Mouse (Mus musculus) CH12.LX (cell line): ENCODE measurements around the gene Plpp1. TPM values are rescaled to one million over a fixed set of nuclear protein-coding genes. Genes with fewer than 3 reads are reported as not detected.

Experiments
- DNase-seq: peaks from one replicate; pipeline ENCODE4 v3.0.0-alpha.2; 2013; ENCODE audit errors: extremely low read depth
- H3K27ac ChIP-seq: 2 replicates; pipeline ENCODE4 v1.5.1; 2012; ENCODE audit warnings: low read depth, mild to moderate bottlenecking, control low read depth, moderate library complexity; ENCODE audit not compliant: insufficient read depth
- H3K27me3 ChIP-seq: replicated peaks from 2 replicates; pipeline ENCODE3; 2012; ENCODE audit warnings: inconsistent platforms
- H3K36me3 ChIP-seq, 2 experiments: replicated peaks in 1 of 2; 2 replicates each; pipeline versions ENCODE3 to v1.6.1; 2012; ENCODE audit warnings: inconsistent platforms in 1 of 2, low read length in 1 of 2, mild to moderate bottlenecking in 1 of 2, mixed read lengths in 1 of 2, moderate library complexity in 1 of 2; ENCODE audit not compliant: control insufficient read depth in 1 of 2, insufficient read depth in 1 of 2
- H3K4me1 ChIP-seq, 2 experiments: 2 replicates each; pipeline ENCODE4 v1.6.1; 2012; ENCODE audit warnings: inconsistent platforms in 1 of 2, moderate library complexity in 1 of 2; ENCODE audit not compliant: insufficient read depth in 2 of 2, control insufficient read depth in 1 of 2
- H3K4me2 ChIP-seq: 2 replicates; pipeline ENCODE4 v1.6.1; 2012; ENCODE audit warnings: low read depth, mild to moderate bottlenecking, control low read depth; ENCODE audit not compliant: poor library complexity, insufficient read depth, severe bottlenecking
- H3K4me3 ChIP-seq, 3 experiments: fragments of 150-350 bp in 1 of 3; sonication (generic) in 1 of 3; replicated peaks in 1 of 3; 2 replicates each; pipeline versions ENCODE3 to v1.5.1; 2011 to 2012; ENCODE audit warnings: low read depth in 2 of 3, low read length in 2 of 3, mild to moderate bottlenecking in 2 of 3, moderate library complexity in 2 of 3, control low read depth in 1 of 3, improper control_type of control experiment in 1 of 3, inconsistent platforms in 1 of 3, mixed read lengths in 1 of 3; ENCODE audit not compliant: poor library complexity in 1 of 3
- H3K79me2 ChIP-seq: replicated peaks from 2 replicates; pipeline ENCODE4 v1.6.1; 2012; ENCODE audit warnings: mild to moderate bottlenecking, moderate library complexity; ENCODE audit not compliant: control insufficient read depth, poor library complexity, insufficient read depth, severe bottlenecking; ENCODE audit errors: extremely low read depth
- H3K9ac ChIP-seq: 2 replicates; pipeline ENCODE4 v1.6.1; 2012; ENCODE audit warnings: low read depth, mild to moderate bottlenecking, control low read depth, moderate library complexity; ENCODE audit not compliant: insufficient read depth
- H3K9me3 ChIP-seq: replicated peaks from 2 replicates; pipeline ENCODE3; 2012; ENCODE audit warnings: low read length, inconsistent platforms, mixed read lengths
- BHLHE40 ChIP-seq: IDR thresholded peaks from 2 replicates; pipeline ENCODE4 v1.6.1; 2011; ENCODE audit warnings: mild to moderate bottlenecking, low read depth, low read length, improper control_type of control experiment
- CHD1 ChIP-seq: IDR thresholded peaks from 2 replicates; pipeline ENCODE4 v1.6.1; 2012; ENCODE audit warnings: low read depth, low read length, improper control_type of control experiment, inconsistent platforms
- CTCF ChIP-seq, 2 experiments: IDR thresholded peaks in 1 of 2; conservative IDR thresholded peaks in 1 of 2; 2 replicates each; pipeline ENCODE4 v1.5.1; 2011 to 2012; ENCODE audit warnings: low read depth in 2 of 2, low read length in 2 of 2, improper control_type of control experiment in 1 of 2, inconsistent platforms in 1 of 2, mild to moderate bottlenecking in 1 of 2, moderate library complexity in 1 of 2
- ELF1 ChIP-seq: IDR thresholded peaks from 2 replicates; pipeline ENCODE4 v1.6.1; 2014; ENCODE audit warnings: low read depth, mild to moderate bottlenecking, inconsistent platforms, low read length, improper control_type of control experiment
- ETS1 ChIP-seq: conservative IDR thresholded peaks from 2 replicates; pipeline ENCODE4 v1.6.1; 2012; ENCODE audit warnings: low read depth, mild to moderate bottlenecking, inconsistent platforms, low read length, improper control_type of control experiment, moderate library complexity
- GABPA ChIP-seq: IDR thresholded peaks from 2 replicates; pipeline ENCODE4 v1.6.1; 2012; ENCODE audit warnings: low read depth, low read length, improper control_type of control experiment, inconsistent platforms; ENCODE audit not compliant: insufficient replicate concordance
- JUN ChIP-seq: IDR thresholded peaks from 2 replicates; pipeline ENCODE4 v1.6.1; 2011; ENCODE audit warnings: low read depth, mild to moderate bottlenecking, low read length, improper control_type of control experiment, moderate library complexity; ENCODE audit not compliant: insufficient read depth
- JUND ChIP-seq: conservative IDR thresholded peaks from 2 replicates; pipeline ENCODE4 v1.6.1; 2011; ENCODE audit warnings: low read depth, low read length, improper control_type of control experiment
- KAT2A ChIP-seq: IDR thresholded peaks from 2 replicates; pipeline ENCODE4 v1.6.1; 2012; ENCODE audit warnings: low read length, improper control_type of control experiment, inconsistent platforms; ENCODE audit not compliant: insufficient replicate concordance
- MAX ChIP-seq: IDR thresholded peaks from 2 replicates; pipeline ENCODE4 v1.6.1; 2011; ENCODE audit warnings: low read length, improper control_type of control experiment
- MEF2A ChIP-seq: IDR thresholded peaks from 2 replicates; pipeline ENCODE4 v1.6.1; 2014; ENCODE audit warnings: low read depth, mild to moderate bottlenecking, inconsistent platforms, low read length, improper control_type of control experiment, borderline replicate concordance
- RAD21 ChIP-seq: IDR thresholded peaks from 2 replicates; pipeline ENCODE4 v1.6.1; 2011; ENCODE audit warnings: low read depth, mild to moderate bottlenecking, low read length, improper control_type of control experiment, moderate library complexity
- RCOR1 ChIP-seq: conservative IDR thresholded peaks from 2 replicates; pipeline ENCODE4 v1.6.1; 2012; ENCODE audit warnings: low read depth, mild to moderate bottlenecking, inconsistent platforms, low read length, improper control_type of control experiment
- SIN3A ChIP-seq: IDR thresholded peaks from 2 replicates; pipeline ENCODE4 v1.6.1; 2012; ENCODE audit warnings: low read length, improper control_type of control experiment, inconsistent platforms
- TBP ChIP-seq: conservative IDR thresholded peaks from 2 replicates; pipeline ENCODE4 v1.6.1; 2011; ENCODE audit warnings: low read depth, low read length, improper control_type of control experiment
- USF2 ChIP-seq: conservative IDR thresholded peaks from 2 replicates; pipeline ENCODE4 v1.6.1; 2011; ENCODE audit warnings: low read depth, low read length, improper control_type of control experiment
- ZC3H11A ChIP-seq: IDR thresholded peaks from 2 replicates; pipeline ENCODE4 v1.6.1; 2012; ENCODE audit warnings: low read depth, mild to moderate bottlenecking, inconsistent platforms, low read length, improper control_type of control experiment
- ZKSCAN1 ChIP-seq: IDR thresholded peaks from 2 replicates; pipeline ENCODE4 v1.6.1; 2012; ENCODE audit warnings: low read depth, inconsistent platforms, low read length, improper control_type of control experiment, borderline replicate concordance
- ZNF384 ChIP-seq: IDR thresholded peaks from 2 replicates; pipeline ENCODE4 v1.6.1; 2012; ENCODE audit warnings: low read depth, low read length, improper control_type of control experiment, inconsistent platforms
- dilution Hi-C: fragments of 300-500 bp; cut with MboI; formaldehyde crosslinking; loops from 2 replicates; pipeline ENCODE4 v1.14.3; 2020; ENCODE audit warnings: low sequenced_read_pairs; ENCODE audit not compliant: extremely low pct_unique_long_range_greater_than_20kb, extremely low pct_ligation_motif_present
- in situ Hi-C: fragments of 300-500 bp; cut with MboI; formaldehyde crosslinking; loops from 3 replicates; pipeline ENCODE4 v1.14.3; 2019; ENCODE audit warnings: low sequenced_read_pairs, low pct_ligation_motif_present, low pct_unique_long_range_greater_than_20kb, mixed read lengths
- polyA plus RNA-seq: library from polyadenylated mRNA; unstranded; fragments of >175 nt; gene quantifications from 2 replicates; pipeline ENCODE4 v1.2.1, GENCODE M21; 2012; ENCODE audit warnings: low read depth; ENCODE audit not compliant: insufficient read length
- total RNA-seq, 2 experiments: library from RNA; depleted of rRNA; stranded (reverse); fragments of 300-350 nt in 1 of 2; fragments of >200 nt in 1 of 2; gene quantifications; 2 replicates each; pipeline ENCODE4 v1.2.3; 2012 to 2014

Plpp1 gene
- total and polyA plus RNA-seq, 3 experiments: 50.2 to 90.9 (median 67.6) TPM

- H3K79me2 ChIP-seq: no peaks in the 10 kb centered on the region
- no peak for DNase-seq
- 0 out of 4 replicates have a peak, but pooled peaks cover 0 to 4% of the 10 kb centered on the region in 2 experiments for H3K4me1 ChIP-seq
- in situ Hi-C loops: no loop called here
- no peak overlapping the region for H3K27ac ChIP-seq
- no peaks in the 10 kb centered on the region for H3K27me3 ChIP-seq
- no peak for TF ChIP-seq TBP
- no peak for TF ChIP-seq GABPA
- no peak for TF ChIP-seq SIN3A
- no peak for TF ChIP-seq JUN
- no peak for TF ChIP-seq RAD21
- TF ChIP-seq ZNF384: no peak
- TF ChIP-seq JUND: no peak
- TF ChIP-seq ETS1: no peak
- no peak for TF ChIP-seq MEF2A
- TF ChIP-seq RCOR1: no peak
- no peak for TF ChIP-seq ZC3H11A
- no peak for TF ChIP-seq ZKSCAN1
- TF ChIP-seq USF2: no peak
- TF ChIP-seq KAT2A: no peak
- TF ChIP-seq CHD1: no peak
- TF ChIP-seq CTCF (conservative IDR thresholded peaks at IDR 0.05 in 1 of 2, IDR thresholded peaks at IDR 0.05 in 1 of 2; ENCODE audit: low read depth in 2 of 2, low read length in 2 of 2): no peak
- TF ChIP-seq MAX: no peak
- no peak for TF ChIP-seq ELF1
- TF ChIP-seq, all 38 proteins: peak for 0
- H3K36me3 ChIP-seq: peaks cover 18 to 67% of the 10 kb centered on the region in 2 experiments
- no peaks in the 10 kb centered on the region for H3K9me3 ChIP-seq
- dilution Hi-C loops: no loop called here
- H3K9ac ChIP-seq: no peak overlapping the region
- H3K4me3 ChIP-seq: no peak overlapping the region
- H3K4me2 ChIP-seq: no peak overlapping the region
Measured at GRCm38 (mm10) chr13:112837621-112838155, 37.1 kb downstream of the Plpp1 start.

- Histone ChIP-seq H3K9ac (no peak overlapping the region), H3K4me2 (no peak overlapping the region), H3K4me3 (no peak overlapping the region), H3K36me3 (peaks cover 18 to 69% of the 10 kb centered on the region in 2 experiments), H3K4me1 (no peaks in the 10 kb centered on the region), H3K27me3 (no peaks in the 10 kb centered on the region), H3K27ac (no peak overlapping the region), H3K79me2 (no peaks in the 10 kb centered on the region), H3K9me3 (no peaks in the 10 kb centered on the region)
- in situ Hi-C loops (no loop called here), dilution Hi-C loops (no loop called here)
- DNase-seq: no peak
- no peak for TF ChIP-seq BHLHE40
Measured at GRCm38 (mm10) chr13:112838562-112839232, 38.1 kb downstream of the Plpp1 start.
